Mouse (Mus musculus) lung, postnatal 0 days (tissue): ENCODE measurements around the gene Nkx2-5. TPM values are rescaled to one million over a fixed set of nuclear protein-coding genes. Genes with fewer than 3 reads are reported as not detected.

Experiments used
- ATAC-seq: fragments of 200-750 bp; cut with Nextera tagmentation; 2 replicates; pipeline ENCODE4 v1.8.0; 2017; ENCODE audit warnings: moderate library complexity
- DNase-seq: peaks from one replicate; pipeline ENCODE4 v3.0.0-alpha.2; 2016; ENCODE audit warnings: low spot score
- H3K27ac ChIP-seq: fragments of 300-500 bp; sonication (generic); 2 replicates; pipeline ENCODE4 v1.5.1; 2014; ENCODE audit warnings: antibody characterized with exemption, mild to moderate bottlenecking, low read length, mixed read lengths
- H3K27me3 ChIP-seq: fragments of 300-500 bp; sonication (generic); replicated peaks from 2 replicates; pipeline ENCODE4 v1.6.1; 2014; ENCODE audit warnings: low read length, mixed read lengths; ENCODE audit not compliant: insufficient read depth
- H3K36me3 ChIP-seq: fragments of 300-500 bp; sonication (generic); 2 replicates; pipeline ENCODE4 v1.6.1; 2014; ENCODE audit warnings: low read length, mixed read lengths; ENCODE audit not compliant: insufficient read depth
- H3K4me1 ChIP-seq: fragments of 300-500 bp; sonication (generic); 2 replicates; pipeline ENCODE4 v1.6.1; 2014; ENCODE audit warnings: antibody characterized with exemption, low read depth, low read length, mixed read lengths; ENCODE audit not compliant: insufficient read depth
- H3K4me2 ChIP-seq: fragments of 300-500 bp; sonication (generic); replicated peaks from 2 replicates; pipeline ENCODE4 v1.6.1; 2014; ENCODE audit warnings: low read depth, mild to moderate bottlenecking, low read length, moderate library complexity, mixed read lengths
- H3K4me3 ChIP-seq: fragments of 300-500 bp; sonication (generic); 2 replicates; pipeline ENCODE4 v1.5.1; 2014; ENCODE audit warnings: low read depth, low read length
- H3K9ac ChIP-seq: fragments of 300-500 bp; sonication (generic); replicated peaks from 2 replicates; pipeline ENCODE4 v1.6.1; 2014; ENCODE audit warnings: low read depth, mild to moderate bottlenecking
- H3K9me3 ChIP-seq: fragments of 300-500 bp; sonication (generic); 2 replicates; pipeline ENCODE4 v1.6.1; 2016; ENCODE audit warnings: low read length, mixed read lengths
- CTCF ChIP-seq: IDR thresholded peaks from 2 replicates; pipeline ENCODE4 v1.5.1; 2016; ENCODE audit warnings: antibody characterized with exemption, mild to moderate bottlenecking
- EP300 ChIP-seq: IDR thresholded peaks from 2 replicates; pipeline ENCODE4 v1.6.1; 2016; ENCODE audit warnings: antibody characterized with exemption, mild to moderate bottlenecking, control low read depth
- WGBS: fragments of 180-500 bp; shearing (Covaris S2); extraction: QIAGEN DNeasy Blood & Tissue Kit; methylation state at CpG from one replicate; pipeline ENCODE4 v1.1.7; 2014; 5-methylcytosine and 5-hydroxymethylcytosine counted together
- polyA plus RNA-seq: library from polyadenylated mRNA; unstranded; fragments of >200 nt; fragmentation: Nextera tagmentation; extraction: Ambion mirVana; gene quantifications from 2 replicates; pipeline ENCODE4 v1.2.1, GENCODE M21; 2015

Gene Nkx2-5
- polyA plus RNA-seq, 1 experiment from 2014 or later: 0.38 TPM

DNA sequence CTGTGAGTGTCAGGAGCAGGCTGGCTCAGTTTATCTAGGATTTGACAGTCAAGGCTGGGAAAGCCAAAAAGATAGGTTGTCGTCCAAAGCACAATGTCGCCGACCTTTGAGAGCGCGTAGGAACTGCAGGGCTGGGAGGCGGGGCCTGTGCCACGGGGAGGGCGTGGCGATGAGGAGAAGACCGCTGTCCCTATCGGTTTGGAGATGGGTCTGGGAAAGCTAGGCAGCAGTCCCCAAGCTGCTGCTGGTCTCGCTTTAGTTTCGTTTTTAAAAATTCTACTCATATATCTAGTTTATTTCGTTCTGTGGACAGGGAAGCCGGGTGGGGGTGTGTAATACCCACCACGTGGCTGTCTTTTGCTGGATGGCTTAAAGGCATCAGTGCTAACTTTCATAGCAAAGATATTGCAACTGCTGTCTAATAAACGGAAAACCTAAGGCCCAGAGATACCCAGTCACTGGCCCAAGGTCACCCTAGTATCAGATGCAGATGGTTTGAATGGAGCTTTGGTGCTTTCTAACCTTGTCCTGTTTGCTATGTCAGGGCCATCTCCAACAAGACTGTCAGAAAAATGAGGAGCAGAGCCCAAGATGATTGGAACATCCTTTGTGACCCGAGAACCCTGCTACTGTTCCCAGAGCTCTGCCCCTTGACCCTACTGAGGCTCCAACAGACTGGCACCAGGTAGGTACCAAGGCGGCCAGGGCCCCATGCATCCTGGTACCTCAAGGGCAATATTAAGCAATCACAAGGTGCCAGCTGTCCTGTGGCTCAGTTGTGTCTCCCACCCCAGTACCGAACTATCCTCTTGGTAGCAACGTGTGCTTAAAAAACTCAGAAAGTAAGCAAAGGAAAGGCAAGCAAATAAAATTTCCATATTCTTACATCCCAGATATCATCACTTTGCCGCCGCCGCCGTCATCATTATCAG lies 40.5 kb upstream of the Nkx2-5 start:
- peaks cover 12% of the 10 kb centered on the region; the same call in 1 of the 2 replicates for H3K4me1 ChIP-seq
- peak overlapping the region; percentile 26 for H3K4me3 ChIP-seq
- no peak for TF ChIP-seq EP300
- peak; percentile 74 for TF ChIP-seq CTCF
- H3K9me3 ChIP-seq: no peaks in the 10 kb centered on the region
- peak; percentile 79 for ATAC-seq
- DNase-seq: no peak
- peak overlapping the region; percentile 54; the same call in 1 of the 2 replicates for H3K27ac ChIP-seq
- peak overlapping the region; percentile 55 for H3K4me2 ChIP-seq
- 18% methylated on average over 25 of the region's 25 CpGs for WGBS
- H3K27me3 ChIP-seq: no peaks in the 10 kb centered on the region
- H3K9ac ChIP-seq: peak overlapping the region; percentile 29; the same call in 1 of the 2 replicates
- no peaks in the 10 kb centered on the region for H3K36me3 ChIP-seq

DNA sequence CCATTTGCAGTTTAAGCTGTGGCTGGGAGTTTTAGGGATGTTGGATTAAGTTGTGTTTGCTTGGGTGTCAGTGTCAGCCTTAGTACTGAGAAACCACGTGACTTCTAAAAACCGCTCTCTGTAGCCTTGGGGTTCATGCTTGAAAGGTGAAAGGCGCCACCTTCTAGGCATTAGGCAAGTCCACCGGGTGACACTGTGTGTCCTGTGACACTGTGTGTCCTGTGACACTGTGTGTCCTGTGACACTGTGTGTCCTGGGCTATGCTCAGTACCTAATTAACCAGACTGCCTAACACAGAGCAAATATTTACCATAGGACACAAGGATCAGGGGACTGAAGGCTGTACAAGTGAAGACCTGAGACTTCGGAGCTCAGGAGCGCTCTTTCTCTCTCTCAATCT lies 38.8 kb upstream of the Nkx2-5 start:
- DNase-seq: no peak
- 72% methylated on average over 6 of the region's 6 CpGs for WGBS

DNA sequence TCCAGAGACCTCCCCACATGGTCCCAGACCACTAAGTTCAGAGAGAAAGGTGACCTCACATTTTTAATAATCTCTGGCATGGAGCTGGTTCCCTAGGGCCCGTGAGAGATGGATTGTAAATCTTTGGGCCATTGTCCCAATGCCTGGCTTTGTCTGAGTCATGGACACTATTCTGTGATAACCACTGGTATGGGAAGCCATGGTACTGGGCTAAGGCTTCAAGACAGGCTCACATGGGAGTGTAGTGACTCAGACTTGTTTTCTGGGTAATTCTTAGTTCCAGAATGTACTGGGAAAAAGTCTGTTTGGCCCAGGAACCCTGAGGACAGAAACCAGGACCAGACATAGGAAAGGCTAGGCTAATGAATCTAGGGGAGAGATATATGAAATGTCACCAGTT lies 37.9 kb upstream of the Nkx2-5 start:
- H3K27ac ChIP-seq: no peak overlapping the region
- 71% methylated on average over 1 of the region's 1 CpGs for WGBS
- H3K36me3 ChIP-seq: no peaks in the 10 kb centered on the region
- ATAC-seq: no peak
- DNase-seq: no peak
- no peak overlapping the region for H3K9ac ChIP-seq
- H3K9me3 ChIP-seq: no peaks in the 10 kb centered on the region
- TF ChIP-seq EP300 (no peak), CTCF (no peak)
- peaks cover 12% of the 10 kb centered on the region; the same call in 1 of the 2 replicates for H3K4me1 ChIP-seq
- no peaks in the 10 kb centered on the region for H3K27me3 ChIP-seq
- no peak overlapping the region for H3K4me2 ChIP-seq
- H3K4me3 ChIP-seq: no peak overlapping the region

More for the DNA sequence above, 38.8 kb upstream of the Nkx2-5 start:
- H3K27me3 ChIP-seq: no peaks in the 10 kb centered on the region
- H3K4me1 ChIP-seq: peaks cover 12% of the 10 kb centered on the region; the same call in 1 of the 2 replicates
- no peaks in the 10 kb centered on the region for H3K36me3 ChIP-seq
- H3K4me2 ChIP-seq: no peak overlapping the region
- H3K27ac ChIP-seq: 0 out of 2 replicates have a peak overlapping the region, but pooled peaks have one; percentile 54
- no peak overlapping the region for H3K9ac ChIP-seq
- no peak for ATAC-seq
- no peaks in the 10 kb centered on the region for H3K9me3 ChIP-seq
- no peak for TF ChIP-seq CTCF
- H3K4me3 ChIP-seq: no peak overlapping the region

DNA sequence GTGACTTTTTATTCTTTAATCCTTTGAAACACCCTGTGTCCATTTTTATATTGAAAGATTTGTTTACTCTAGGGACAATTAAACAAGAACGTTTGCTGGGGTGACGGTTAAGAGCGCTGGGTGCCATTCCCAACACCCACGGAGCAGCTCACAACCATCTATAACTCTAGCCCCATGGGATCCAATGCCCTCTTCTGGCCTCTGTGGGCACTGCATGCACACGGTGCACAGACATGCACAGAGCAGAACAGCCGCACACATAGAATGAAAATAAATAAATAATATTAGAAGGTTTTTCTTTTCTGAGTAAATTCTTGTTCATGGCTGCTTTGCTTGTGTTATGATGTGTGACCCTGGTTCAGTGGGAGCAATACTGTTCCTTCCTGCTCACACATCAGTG lies 34.4 kb upstream of the Nkx2-5 start:
- no peak overlapping the region for H3K4me2 ChIP-seq
- TF ChIP-seq EP300 (no peak), CTCF (peak; percentile 34; the same call in 1 of the 2 replicates)
- H3K4me1 ChIP-seq: peaks cover 4% of the 10 kb centered on the region; the same call in 1 of the 2 replicates
- H3K9me3 ChIP-seq: no peaks in the 10 kb centered on the region
- no peaks in the 10 kb centered on the region for H3K36me3 ChIP-seq
- no peaks in the 10 kb centered on the region for H3K27me3 ChIP-seq
- no peak overlapping the region for H3K4me3 ChIP-seq
- DNase-seq: no peak
- no peak overlapping the region for H3K9ac ChIP-seq
- no peak overlapping the region for H3K27ac ChIP-seq
- ATAC-seq: no peak
- WGBS: 79% methylated on average over 6 of the region's 6 CpGs

DNA sequence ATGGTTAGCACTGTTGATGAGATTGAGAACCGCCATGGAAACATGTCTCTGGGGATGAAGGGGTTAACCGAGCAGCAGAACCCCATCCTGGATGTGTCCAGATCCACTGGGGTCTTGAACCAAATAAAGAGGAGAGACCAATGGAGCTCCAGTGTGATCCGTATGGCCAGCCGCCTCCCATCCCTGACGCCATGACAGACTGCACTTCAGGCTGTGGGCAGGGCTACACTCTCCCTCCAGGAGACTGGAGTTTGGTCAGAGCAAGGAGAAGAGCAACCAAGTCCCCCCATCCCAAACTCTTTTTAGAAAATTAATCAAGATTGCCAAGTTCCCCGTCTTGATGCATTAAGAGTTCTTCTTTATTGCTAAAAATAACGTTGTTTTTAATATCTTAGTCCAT lies 33.1 kb upstream of the Nkx2-5 start:
- no peaks in the 10 kb centered on the region for H3K4me1 ChIP-seq
- 60% methylated on average over 7 of the region's 7 CpGs for WGBS
- no peak overlapping the region for H3K4me3 ChIP-seq
- DNase-seq: peak; percentile 78
- peak; percentile 63 for ATAC-seq
- H3K27ac ChIP-seq: peak overlapping the region; percentile 43; the same call in 1 of the 2 replicates
- no peak overlapping the region for H3K4me2 ChIP-seq
- H3K9ac ChIP-seq: no peak overlapping the region
- TF ChIP-seq CTCF: no peak
- no peak for TF ChIP-seq EP300
- no peaks in the 10 kb centered on the region for H3K27me3 ChIP-seq
- H3K9me3 ChIP-seq: no peaks in the 10 kb centered on the region
- no peaks in the 10 kb centered on the region for H3K36me3 ChIP-seq

DNA sequence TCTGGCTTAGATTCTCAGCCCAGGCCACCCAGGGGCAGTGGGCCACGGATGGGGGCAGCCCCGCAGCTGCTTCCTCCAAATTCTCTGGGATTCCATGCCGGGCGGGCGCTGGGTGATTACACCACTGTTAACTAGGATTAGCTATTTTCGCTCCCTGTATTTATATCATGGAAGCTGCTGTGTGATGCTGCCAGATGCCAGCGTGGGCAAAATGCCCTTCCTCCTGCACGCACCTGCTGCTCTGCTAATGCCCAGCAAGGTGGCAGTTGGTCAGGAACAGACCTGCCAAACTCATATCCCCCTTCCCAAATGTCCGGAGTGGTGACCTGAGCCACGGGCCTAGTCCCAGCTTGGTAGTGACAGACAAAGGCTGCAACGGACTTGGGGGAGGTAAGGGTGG lies 29.7 kb upstream of the Nkx2-5 start:
- no peak for ATAC-seq
- no peaks in the 10 kb centered on the region for H3K36me3 ChIP-seq
- DNase-seq: no peak
- WGBS: 70% methylated on average over 11 of the region's 11 CpGs
- no peaks in the 10 kb centered on the region for H3K9me3 ChIP-seq
- H3K4me3 ChIP-seq: no peak overlapping the region
- no peak for TF ChIP-seq CTCF
- TF ChIP-seq EP300: no peak
- no peak overlapping the region for H3K4me2 ChIP-seq
- no peak overlapping the region for H3K9ac ChIP-seq
- H3K4me1 ChIP-seq: no peaks in the 10 kb centered on the region
- H3K27me3 ChIP-seq: no peaks in the 10 kb centered on the region
- H3K27ac ChIP-seq: no peak overlapping the region
